Comparison of ENCODE assay signal across 23 mouse cellular contexts in the genomic region with DNA sequence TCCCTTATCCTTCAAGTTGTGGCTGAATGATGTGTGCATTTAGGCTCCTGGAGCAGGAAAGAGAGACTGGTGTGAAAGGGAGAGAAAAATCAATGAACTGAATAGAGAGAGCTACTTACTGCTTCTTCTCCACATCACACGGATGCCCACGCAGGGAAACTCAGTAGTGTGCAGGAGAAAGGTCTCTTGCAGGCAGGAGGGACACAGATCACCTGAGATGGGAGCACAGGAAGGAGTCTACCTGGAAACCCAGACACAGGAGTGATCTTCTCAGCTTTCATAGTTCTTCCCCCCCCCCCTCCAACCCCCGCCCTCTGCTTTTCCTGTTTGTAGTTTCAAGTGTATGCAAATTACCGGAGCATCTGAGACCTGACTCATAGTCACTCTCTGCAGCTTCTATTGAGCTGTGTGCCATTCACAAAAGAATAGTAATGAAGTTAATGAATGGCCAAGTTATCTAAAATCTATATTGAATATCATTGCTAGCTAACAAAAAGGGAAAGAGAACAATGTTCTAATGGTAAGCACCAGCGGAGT.
DNase-seq lines count a peak whose midpoint lies in the region; ATAC-seq and TF ChIP-seq lines count a peak whose summit lies in the region.
"Had no signal": no experiment of that assay in that cellular context is flagged by ENCODE, and none has a peak within 500 bp of the region (broad histone marks: within the 10 kb centered on the region; RNA-seq: fewer than 3 reads in every experiment).

No protein-coding gene starts in this region.

- H3K9me3 ChIP-seq in lung, postnatal 0 days (ENCODE audit: low read length): no peaks in the 10 kb centered on the region
- H3K9me3 ChIP-seq in liver, embryonic 12.5 days (replicated peaks): no peaks in the 10 kb centered on the region
- H3K9me3 ChIP-seq: G1E; heart, embryonic 12.5 days; heart, embryonic 15.5 days; hindbrain, embryonic 15.5 days had no signal

- in situ Hi-C loops in Patski (cut with MboI; ENCODE audit: low pct_unique_long_range_greater_than_20kb): no loop called here

- H3K27ac ChIP-seq in lung, postnatal 0 days (ENCODE audit: low read length): no peak overlapping the region
- no peak overlapping the region for H3K27ac ChIP-seq in liver, embryonic 12.5 days
- H3K27ac ChIP-seq: gastrocnemius, adult 2 months; heart, embryonic 15.5 days; hindbrain, embryonic 15.5 days had no signal

- DNase-seq in CD4-positive, CD25-positive, alpha-beta regulatory T cell, adult 2 months (ENCODE audit: low read depth, low spot score): peak; percentile 63
- no peak for DNase-seq in Patski (ENCODE audit: low read depth, low spot score)
- DNase-seq in retina, postnatal 1 day: no peak
- DNase-seq in lung, postnatal 0 days (ENCODE audit: low spot score): no peak
- DNase-seq: adrenal gland, postnatal 10 days; adrenal gland, postnatal 36 days; cerebellum, adult 18-20 months; cerebellum, adult 9-10 months; cerebellum, postnatal 14 days; forebrain, postnatal 0 days; gastrocnemius, adult 2 months; gastrocnemius, postnatal 14 days; heart, postnatal 10 days; heart, postnatal 4 days; kidney, adult 18-20 months had no signal

- CTCF ChIA-PET in Patski (lab: Charles Lee): interaction anchor here (0.8 kb wide), 1 partner anchor 10 kb away, joined by 4 read pairs; no protein-coding TSS in a partner anchor

- H3K4me1 ChIP-seq in lung, postnatal 0 days (ENCODE audit: insufficient read depth, low read depth, low read length): no peaks in the 10 kb centered on the region
- H3K4me1 ChIP-seq in liver, embryonic 12.5 days: 0 out of 2 replicates have a peak, but pooled peaks cover 14% of the 10 kb centered on the region
- H3K4me1 ChIP-seq: hindbrain, embryonic 15.5 days had no signal

- TF ChIP-seq EP300 in lung, postnatal 0 days (IDR thresholded peaks at IDR 0.05): no peak

- H3K27me3 ChIP-seq in Patski: no peaks in the 10 kb centered on the region
- H3K27me3 ChIP-seq in lung, postnatal 0 days (replicated peaks; ENCODE audit: insufficient read depth, low read length): no peaks in the 10 kb centered on the region
- H3K27me3 ChIP-seq in liver, embryonic 12.5 days (replicated peaks): no peaks in the 10 kb centered on the region
- H3K27me3 ChIP-seq: heart, embryonic 12.5 days; heart, embryonic 15.5 days; hindbrain, embryonic 15.5 days had no signal

- POLR2A ChIA-PET in Patski (lab: Charles Lee): no interaction called here

- no peak overlapping the region for H3K4me2 ChIP-seq in lung, postnatal 0 days (replicated peaks; ENCODE audit: low read depth, low read length)
- H3K4me2 ChIP-seq in liver, embryonic 12.5 days: no peak overlapping the region
- H3K4me2 ChIP-seq: heart, embryonic 12.5 days; heart, embryonic 15.5 days; hindbrain, embryonic 15.5 days had no signal

- no peaks in the 10 kb centered on the region for H3K36me3 ChIP-seq in lung, postnatal 0 days (ENCODE audit: insufficient read depth, low read length)
- H3K36me3 ChIP-seq in liver, embryonic 12.5 days: no peaks in the 10 kb centered on the region
- H3K36me3 ChIP-seq: G1E; heart, embryonic 12.5 days; heart, embryonic 15.5 days; hindbrain, embryonic 15.5 days had no signal

- no peak overlapping the region for H3K4me3 ChIP-seq in lung, postnatal 0 days (ENCODE audit: low read depth, low read length)
- H3K4me3 ChIP-seq in liver, embryonic 12.5 days: no peak overlapping the region
- H3K4me3 ChIP-seq: gastrocnemius, adult 2 months; heart, embryonic 12.5 days; heart, embryonic 15.5 days; hindbrain, embryonic 15.5 days had no signal

- TF ChIP-seq CTCF in Patski (IDR thresholded peaks at IDR 0.05): no peak
- TF ChIP-seq CTCF in lung, postnatal 0 days (IDR thresholded peaks at IDR 0.05): no peak

- 92% methylated on average over 5 of the region's 5 CpGs for WGBS in lung, postnatal 0 days
- WGBS in liver, embryonic 12.5 days (ENCODE audit: insufficient replicate concordance): 72% methylated on average over 5 of the region's 5 CpGs

- no peak overlapping the region for H3K9ac ChIP-seq in lung, postnatal 0 days (replicated peaks; ENCODE audit: low read depth)
- H3K9ac ChIP-seq in liver, embryonic 12.5 days: no peak overlapping the region
- H3K9ac ChIP-seq: forebrain, postnatal 0 days; heart, embryonic 12.5 days; heart, embryonic 15.5 days; hindbrain, embryonic 15.5 days had no signal

- ATAC-seq in Patski: peak; percentile 26
- peak; percentile 81 for ATAC-seq in inflammation-experienced regulatory T-cells, adult 6 months
- ATAC-seq in lung, postnatal 0 days: no peak
- no peak for ATAC-seq in liver, embryonic 12.5 days
- ATAC-seq: forebrain, embryonic 14.5 days; forebrain, postnatal 0 days; intestine, embryonic 16.5 days had no signal

Comparison
In these comparisons a context has a peak if more than half of its experiments do, and no peak if none do; other contexts are left out.
1. ATAC-seq: peak in Patski (single experiment) and inflammation-experienced regulatory T-cells, adult 6 months (single experiment); none in lung, postnatal 0 days (single experiment) and liver, embryonic 12.5 days (single experiment).